Mouse (Mus musculus): ENCODE data around the gene Fam161a. TPM values are rescaled to one million over a fixed set of nuclear protein-coding genes. Genes with fewer than 3 reads are reported as not detected.

Gene Fam161a
- total and polyA plus RNA-seq, 3 experiments, result 1.4 to 2.0 (median 1.5) TPM

GRCm38 (mm10) chr11:23047663-23048582 is 40.6 kb downstream of the Fam161a start:
- no peaks in the 10 kb centered on the region for H3K9me3 ChIP-seq (replicated peaks; ENCODE audit: low read length)
- dilution Hi-C loops (cut with MboI; ENCODE audit: extremely low pct_ligation_motif_present, extremely low pct_unique_long_range_greater_than_20kb, low sequenced_read_pairs), result no loop called here
- no peak overlapping the region for H3K9ac ChIP-seq (ENCODE audit: insufficient read depth, low read depth)
- H3K4me2 ChIP-seq (ENCODE audit: insufficient read depth, low read depth, poor library complexity, severe bottlenecking), result no peak overlapping the region
- H3K4me3 ChIP-seq (replicated peaks in 1 of 3; ENCODE audit: low read depth in 2 of 3, low read length in 2 of 3, poor library complexity in 1 of 3), result no peak overlapping the region
- no peak for DNase-seq (ENCODE audit: extremely low read depth)
- no peaks in the 10 kb centered on the region for H3K79me2 ChIP-seq (replicated peaks; ENCODE audit: control insufficient read depth, extremely low read depth, insufficient read depth, poor library complexity, severe bottlenecking)
- no peaks in the 10 kb centered on the region for H3K27me3 ChIP-seq (replicated peaks)
- H3K36me3 ChIP-seq (replicated peaks in 1 of 2; ENCODE audit: control insufficient read depth in 1 of 2, insufficient read depth in 1 of 2, low read length in 1 of 2), result no peaks in the 10 kb centered on the region
- H3K4me1 ChIP-seq (ENCODE audit: control insufficient read depth in 1 of 2, insufficient read depth in 2 of 2), result peaks cover 0 to 3% of the 10 kb centered on the region in 2 experiments; a peak in 1 of 4 replicates
- no peak overlapping the region for H3K27ac ChIP-seq (ENCODE audit: insufficient read depth, low read depth)
- TF ChIP-seq SIN3A (IDR thresholded peaks at IDR 0.05; ENCODE audit: low read length) (no peak), USF2 (conservative IDR thresholded peaks at IDR 0.05; ENCODE audit: low read depth, low read length) (no peak), MYC (IDR thresholded peaks at IDR 0.05; ENCODE audit: low read depth, low read length) (no peak), TBP (conservative IDR thresholded peaks at IDR 0.05; ENCODE audit: low read depth, low read length) (no peak)
- in situ Hi-C loops (cut with MboI; ENCODE audit: low pct_ligation_motif_present, low pct_unique_long_range_greater_than_20kb, low sequenced_read_pairs), result no loop called here

- no peak overlapping the region for H3K4me2 ChIP-seq (ENCODE audit: insufficient read depth, low read depth, poor library complexity, severe bottlenecking)
- H3K4me1 ChIP-seq (ENCODE audit: control insufficient read depth in 1 of 2, insufficient read depth in 2 of 2), result peaks cover 0 to 3% of the 10 kb centered on the region in 2 experiments; a peak in 1 of 4 replicates
- H3K36me3 ChIP-seq (replicated peaks in 1 of 2; ENCODE audit: control insufficient read depth in 1 of 2, insufficient read depth in 1 of 2, low read length in 1 of 2), result no peaks in the 10 kb centered on the region
- H3K27me3 ChIP-seq (replicated peaks), result no peaks in the 10 kb centered on the region
- no peak overlapping the region for H3K9ac ChIP-seq (ENCODE audit: insufficient read depth, low read depth)
- TF ChIP-seq ZNF384 (IDR thresholded peaks at IDR 0.05; ENCODE audit: low read depth, low read length), result no peak
- TF ChIP-seq MYC (IDR thresholded peaks at IDR 0.05; ENCODE audit: low read depth, low read length), result no peak
- no peak for TF ChIP-seq JUND (conservative IDR thresholded peaks at IDR 0.05; ENCODE audit: low read depth, low read length)
- TF ChIP-seq TCF12 (IDR thresholded peaks at IDR 0.05; ENCODE audit: low read depth, low read length), result no peak
- no peak for TF ChIP-seq NRF1 (IDR thresholded peaks at IDR 0.05; ENCODE audit: low read depth, low read length)
- TF ChIP-seq CHD2 (IDR thresholded peaks at IDR 0.05; ENCODE audit: low read length), result no peak
- no peak for TF ChIP-seq RCOR1 (conservative IDR thresholded peaks at IDR 0.05; ENCODE audit: low read depth, low read length)
- TF ChIP-seq SIN3A (IDR thresholded peaks at IDR 0.05; ENCODE audit: low read length), result no peak
- no peak for TF ChIP-seq E2F4 (IDR thresholded peaks at IDR 0.05; ENCODE audit: insufficient replicate concordance, low read depth, low read length)
- H3K4me3 ChIP-seq (replicated peaks in 1 of 3; ENCODE audit: low read depth in 2 of 3, low read length in 2 of 3, poor library complexity in 1 of 3), result no peak overlapping the region
- H3K79me2 ChIP-seq (replicated peaks; ENCODE audit: control insufficient read depth, extremely low read depth, insufficient read depth, poor library complexity, severe bottlenecking), result no peaks in the 10 kb centered on the region
- DNase-seq (ENCODE audit: extremely low read depth), result no peak
- in situ Hi-C loops (cut with MboI; ENCODE audit: low pct_ligation_motif_present, low pct_unique_long_range_greater_than_20kb, low sequenced_read_pairs) (no loop called here), dilution Hi-C loops (cut with MboI; ENCODE audit: extremely low pct_ligation_motif_present, extremely low pct_unique_long_range_greater_than_20kb, low sequenced_read_pairs) (no loop called here)
- no peaks in the 10 kb centered on the region for H3K9me3 ChIP-seq (replicated peaks; ENCODE audit: low read length)
- no peak overlapping the region for H3K27ac ChIP-seq (ENCODE audit: insufficient read depth, low read depth)
These were observed 42.3 kb downstream of the Fam161a start for GRCm38 (mm10) chr11:23049642-23050041.

- H3K79me2 ChIP-seq (replicated peaks; ENCODE audit: control insufficient read depth, extremely low read depth, insufficient read depth, poor library complexity, severe bottlenecking), result no peaks in the 10 kb centered on the region
- no peak overlapping the region for H3K9ac ChIP-seq (ENCODE audit: insufficient read depth, low read depth)
- dilution Hi-C loops (cut with MboI; ENCODE audit: extremely low pct_ligation_motif_present, extremely low pct_unique_long_range_greater_than_20kb, low sequenced_read_pairs), result no loop called here
- no peak overlapping the region for H3K4me3 ChIP-seq (replicated peaks in 1 of 3; ENCODE audit: low read depth in 2 of 3, low read length in 2 of 3, poor library complexity in 1 of 3)
- H3K36me3 ChIP-seq (replicated peaks in 1 of 2; ENCODE audit: control insufficient read depth in 1 of 2, insufficient read depth in 1 of 2, low read length in 1 of 2), result no peaks in the 10 kb centered on the region
- in situ Hi-C loops (cut with MboI; ENCODE audit: low pct_ligation_motif_present, low pct_unique_long_range_greater_than_20kb, low sequenced_read_pairs), result no loop called here
- H3K27ac ChIP-seq (ENCODE audit: insufficient read depth, low read depth), result no peak overlapping the region
- DNase-seq (ENCODE audit: extremely low read depth), result no peak
- no peak overlapping the region for H3K4me2 ChIP-seq (ENCODE audit: insufficient read depth, low read depth, poor library complexity, severe bottlenecking)
- H3K27me3 ChIP-seq (replicated peaks), result no peaks in the 10 kb centered on the region
- peaks cover 0 to 3% of the 10 kb centered on the region in 2 experiments; a peak in 1 of 4 replicates for H3K4me1 ChIP-seq (ENCODE audit: control insufficient read depth in 1 of 2, insufficient read depth in 2 of 2)
- TF ChIP-seq GABPA (IDR thresholded peaks at IDR 0.05; ENCODE audit: insufficient replicate concordance, low read depth, low read length) (no peak), HCFC1 (IDR thresholded peaks at IDR 0.05; ENCODE audit: low read depth, low read length) (no peak), POLR2A (IDR thresholded peaks at IDR 0.05; ENCODE audit: low read depth, low read length) (no peak), NELFE (IDR thresholded peaks at IDR 0.05; ENCODE audit: low read depth, low read length) (no peak), ELF1 (IDR thresholded peaks at IDR 0.05; ENCODE audit: low read depth, low read length) (no peak), USF2 (conservative IDR thresholded peaks at IDR 0.05; ENCODE audit: low read depth, low read length) (no peak), UBTF (IDR thresholded peaks at IDR 0.05; ENCODE audit: low read depth, low read length) (no peak), BHLHE40 (IDR thresholded peaks at IDR 0.05; ENCODE audit: low read depth, low read length) (no peak), CHD1 (IDR thresholded peaks at IDR 0.05; ENCODE audit: low read depth, low read length) (no peak), SMC3 (IDR thresholded peaks at IDR 0.05; ENCODE audit: low read depth, low read length) (no peak), TBP (conservative IDR thresholded peaks at IDR 0.05; ENCODE audit: low read depth, low read length) (no peak), ZKSCAN1 (IDR thresholded peaks at IDR 0.05; ENCODE audit: borderline replicate concordance, low read depth, low read length) (no peak), TCF12 (IDR thresholded peaks at IDR 0.05; ENCODE audit: low read depth, low read length) (no peak), EP300 (IDR thresholded peaks at IDR 0.05; ENCODE audit: low read length) (no peak), ETS1 (conservative IDR thresholded peaks at IDR 0.05; ENCODE audit: low read depth, low read length) (no peak), ZC3H11A (IDR thresholded peaks at IDR 0.05; ENCODE audit: low read depth, low read length) (no peak)
- H3K9me3 ChIP-seq (replicated peaks; ENCODE audit: low read length), result no peaks in the 10 kb centered on the region
These were observed 45.0 kb downstream of the Fam161a start for GRCm38 (mm10) chr11:23052353-23052752.

All from CH12.LX (cell line).